Mouse (Mus musculus): ENCODE data around the gene Ino80. TPM values are rescaled to one million over a fixed set of nuclear protein-coding genes. Genes with fewer than 3 reads are reported as not detected.
"Not testable (repeated sequence)": the region's sequence is repeated elsewhere in the genome, so short reads cannot be mapped to it uniquely, and the experiment has no call there.

Ino80 gene
- 23.4 and 35.3 TPM in 2 replicates for total RNA-seq (2017)

GRCm38 (mm10) chr2:119477571-119478396, at the start of gene Ino80:
Gene Ino80 (minus strand): TSS chr2:119477687.
- ATAC-seq (replicated peaks in 1 of 2; ENCODE audit: insufficient read depth in 1 of 2, low FRiP score in 2 of 2, low TSS enrichment in 1 of 2, low read depth in 1 of 2, poor library complexity in 2 of 2, severe bottlenecking in 2 of 2), result peak; percentile 88 to 93

GRCm38 (mm10) chr2:119525422-119525821, 47.9 kb upstream of the Ino80 start:
- no peak for ATAC-seq (replicated peaks in 1 of 2; ENCODE audit: insufficient read depth in 1 of 2, low FRiP score in 2 of 2, low TSS enrichment in 1 of 2, low read depth in 1 of 2, poor library complexity in 2 of 2, severe bottlenecking in 2 of 2)

GRCm38 (mm10) chr2:119523836-119524235, 46.3 kb upstream of the Ino80 start:
- ATAC-seq (replicated peaks in 1 of 2; ENCODE audit: insufficient read depth in 1 of 2, low FRiP score in 2 of 2, low TSS enrichment in 1 of 2, low read depth in 1 of 2, poor library complexity in 2 of 2, severe bottlenecking in 2 of 2), result no peak

GRCm38 (mm10) chr2:119520550-119520949, 43.1 kb upstream of the Ino80 start:
- ATAC-seq (replicated peaks in 1 of 2; ENCODE audit: insufficient read depth in 1 of 2, low FRiP score in 2 of 2, low TSS enrichment in 1 of 2, low read depth in 1 of 2, poor library complexity in 2 of 2, severe bottlenecking in 2 of 2), result no peak

GRCm38 (mm10) chr2:119516811-119517210, 39.3 kb upstream of the Ino80 start:
- no peak for ATAC-seq (replicated peaks in 1 of 2; ENCODE audit: insufficient read depth in 1 of 2, low FRiP score in 2 of 2, low TSS enrichment in 1 of 2, low read depth in 1 of 2, poor library complexity in 2 of 2, severe bottlenecking in 2 of 2)

GRCm38 (mm10) chr2:119514026-119514522, 36.6 kb upstream of the Ino80 start:
- peak in 1 of 2 experiments; percentile 36; a peak in 1 of 4 replicates for ATAC-seq (replicated peaks in 1 of 2; ENCODE audit: insufficient read depth in 1 of 2, low FRiP score in 2 of 2, low TSS enrichment in 1 of 2, low read depth in 1 of 2, poor library complexity in 2 of 2, severe bottlenecking in 2 of 2)

- ATAC-seq (replicated peaks in 1 of 2; ENCODE audit: insufficient read depth in 1 of 2, low FRiP score in 2 of 2, low TSS enrichment in 1 of 2, low read depth in 1 of 2, poor library complexity in 2 of 2, severe bottlenecking in 2 of 2), result no peak
Measured at GRCm38 (mm10) chr2:119512292-119512691, 34.8 kb upstream of the Ino80 start.

GRCm38 (mm10) chr2:119510856-119511255, 33.4 kb upstream of the Ino80 start:
- ATAC-seq (replicated peaks in 1 of 2; ENCODE audit: insufficient read depth in 1 of 2, low FRiP score in 2 of 2, low TSS enrichment in 1 of 2, low read depth in 1 of 2, poor library complexity in 2 of 2, severe bottlenecking in 2 of 2), result no peak

GRCm38 (mm10) chr2:119508518-119508917, 31.0 kb upstream of the Ino80 start:
- ATAC-seq (replicated peaks in 1 of 2; ENCODE audit: insufficient read depth in 1 of 2, low FRiP score in 2 of 2, low TSS enrichment in 1 of 2, low read depth in 1 of 2, poor library complexity in 2 of 2, severe bottlenecking in 2 of 2), result not testable (repeated sequence)

GRCm38 (mm10) chr2:119507108-119507507, 29.6 kb upstream of the Ino80 start:
- no peak for ATAC-seq (replicated peaks in 1 of 2; ENCODE audit: insufficient read depth in 1 of 2, low FRiP score in 2 of 2, low TSS enrichment in 1 of 2, low read depth in 1 of 2, poor library complexity in 2 of 2, severe bottlenecking in 2 of 2)

GRCm38 (mm10) chr2:119500965-119501652, 23.6 kb upstream of the Ino80 start:
- ATAC-seq (replicated peaks in 1 of 2; ENCODE audit: insufficient read depth in 1 of 2, low FRiP score in 2 of 2, low TSS enrichment in 1 of 2, low read depth in 1 of 2, poor library complexity in 2 of 2, severe bottlenecking in 2 of 2), result no peak

- ATAC-seq (replicated peaks in 1 of 2; ENCODE audit: insufficient read depth in 1 of 2, low FRiP score in 2 of 2, low TSS enrichment in 1 of 2, low read depth in 1 of 2, poor library complexity in 2 of 2, severe bottlenecking in 2 of 2), result no peak
Measured at GRCm38 (mm10) chr2:119498859-119499258, 21.4 kb upstream of the Ino80 start.

- ATAC-seq (replicated peaks in 1 of 2; ENCODE audit: insufficient read depth in 1 of 2, low FRiP score in 2 of 2, low TSS enrichment in 1 of 2, low read depth in 1 of 2, poor library complexity in 2 of 2, severe bottlenecking in 2 of 2), result no peak
Measured at GRCm38 (mm10) chr2:119496082-119496481, 18.6 kb upstream of the Ino80 start.

GRCm38 (mm10) chr2:119491953-119492352, 14.5 kb upstream of the Ino80 start:
- ATAC-seq (replicated peaks in 1 of 2; ENCODE audit: insufficient read depth in 1 of 2, low FRiP score in 2 of 2, low TSS enrichment in 1 of 2, low read depth in 1 of 2, poor library complexity in 2 of 2, severe bottlenecking in 2 of 2), result no peak

- ATAC-seq (replicated peaks in 1 of 2; ENCODE audit: insufficient read depth in 1 of 2, low FRiP score in 2 of 2, low TSS enrichment in 1 of 2, low read depth in 1 of 2, poor library complexity in 2 of 2, severe bottlenecking in 2 of 2), result no peak
Measured at GRCm38 (mm10) chr2:119486488-119486887, 9.0 kb upstream of the Ino80 start.

- no peak for ATAC-seq (replicated peaks in 1 of 2; ENCODE audit: insufficient read depth in 1 of 2, low FRiP score in 2 of 2, low TSS enrichment in 1 of 2, low read depth in 1 of 2, poor library complexity in 2 of 2, severe bottlenecking in 2 of 2)
Measured at GRCm38 (mm10) chr2:119482307-119482706, 4.8 kb upstream of the Ino80 start.

- ATAC-seq (replicated peaks in 1 of 2; ENCODE audit: insufficient read depth in 1 of 2, low FRiP score in 2 of 2, low TSS enrichment in 1 of 2, low read depth in 1 of 2, poor library complexity in 2 of 2, severe bottlenecking in 2 of 2), result no peak
Measured at GRCm38 (mm10) chr2:119478397-119478749, 886 bp upstream of the Ino80 start.

GRCm38 (mm10) chr2:119476621-119477391, 681 bp downstream of the Ino80 start:
- ATAC-seq (replicated peaks in 1 of 2; ENCODE audit: insufficient read depth in 1 of 2, low FRiP score in 2 of 2, low TSS enrichment in 1 of 2, low read depth in 1 of 2, poor library complexity in 2 of 2, severe bottlenecking in 2 of 2), result peak; percentile 25 to 50

All from hematopoietic stem cell, adult 5-6 weeks (primary cell).